Mouse (Mus musculus) erythroblast, embryonic 14.5 days (primary cell): ENCODE data around the gene Neurl2. TPM values are rescaled to one million over a fixed set of nuclear protein-coding genes. Genes with fewer than 3 reads are reported as not detected.
A peak's percentile ranks its signal among the peaks of the same experiment; 100 is the strongest.

Experiments used
- H3K27me3 ChIP-seq: 2 replicates; pipeline ENCODE4 v1.6.1; 2012; ENCODE audit warnings: inconsistent platforms; ENCODE audit not compliant: control insufficient read depth
- H3K36me3 ChIP-seq: 2 replicates; pipeline ENCODE4 v1.6.1; 2012; ENCODE audit warnings: mild to moderate bottlenecking, inconsistent platforms; ENCODE audit not compliant: control insufficient read depth
- H3K4me1 ChIP-seq: 2 replicates; pipeline ENCODE4 v1.6.1; 2012; ENCODE audit warnings: inconsistent platforms; ENCODE audit not compliant: control insufficient read depth
- H3K4me3 ChIP-seq: replicated peaks from 2 replicates; pipeline ENCODE3; 2012; ENCODE audit warnings: moderate library complexity, mild to moderate bottlenecking, inconsistent platforms
- H3K9me3 ChIP-seq: 2 replicates; pipeline ENCODE4 v1.6.1; 2012; ENCODE audit warnings: low read length, inconsistent platforms, mixed read lengths; ENCODE audit not compliant: control insufficient read depth
- GATA1 ChIP-seq: IDR thresholded peaks from 2 replicates; pipeline ENCODE4 v1.6.1; 2012; ENCODE audit warnings: low read length, inconsistent platforms, mixed read lengths
- TAL1 ChIP-seq: IDR thresholded peaks from 3 replicates; pipeline ENCODE4 v1.6.1; 2012; ENCODE audit warnings: low read length, inconsistent platforms, mixed read lengths
- polyA plus RNA-seq: library from polyadenylated mRNA; stranded (reverse); fragments of >175 nt; gene quantifications from 2 replicates; pipeline ENCODE4 v1.2.3, GENCODE M21; 2012

Gene Neurl2
- polyA plus RNA-seq, 1 experiment, result 0.10 TPM

GRCm38 (mm10) chr2:164793772-164794171, 39.5 kb downstream of the Neurl2 start:
- Histone ChIP-seq H3K27me3 (no peaks in the 10 kb centered on the region), H3K9me3 (no peaks in the 10 kb centered on the region), H3K36me3 (peaks cover 94% of the 10 kb centered on the region), H3K4me1 (peaks cover 33% of the 10 kb centered on the region), H3K4me3 (no peak overlapping the region)
- TF ChIP-seq TAL1 (no peak), GATA1 (no peak)

DNA sequence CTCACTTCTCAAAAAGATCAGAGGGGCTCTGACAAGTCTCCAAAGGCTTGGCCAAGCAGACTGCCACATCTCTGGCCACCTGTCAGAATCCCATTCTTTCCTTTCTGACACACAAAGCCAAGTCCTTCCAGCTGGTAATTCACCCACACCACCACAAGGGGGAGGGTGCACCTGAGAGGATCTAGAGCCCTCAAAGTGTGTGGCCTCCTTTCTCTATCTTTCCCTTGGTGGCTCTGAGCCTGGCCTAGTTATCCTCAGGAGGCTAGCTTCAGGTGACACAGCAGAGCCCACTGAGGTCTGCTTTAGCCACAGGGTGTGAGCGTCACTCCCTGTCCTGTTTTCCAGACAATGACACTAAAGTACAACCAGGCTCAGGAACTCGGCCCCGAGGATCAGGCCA, 40.0 kb downstream of the Neurl2 start:
- no peak overlapping the region for H3K4me3 ChIP-seq
- TF ChIP-seq GATA1 (no peak), TAL1 (no peak)
- no peaks in the 10 kb centered on the region for H3K27me3 ChIP-seq
- no peaks in the 10 kb centered on the region for H3K9me3 ChIP-seq
- peaks cover 94% of the 10 kb centered on the region for H3K36me3 ChIP-seq
- peaks cover 39% of the 10 kb centered on the region for H3K4me1 ChIP-seq

DNA sequence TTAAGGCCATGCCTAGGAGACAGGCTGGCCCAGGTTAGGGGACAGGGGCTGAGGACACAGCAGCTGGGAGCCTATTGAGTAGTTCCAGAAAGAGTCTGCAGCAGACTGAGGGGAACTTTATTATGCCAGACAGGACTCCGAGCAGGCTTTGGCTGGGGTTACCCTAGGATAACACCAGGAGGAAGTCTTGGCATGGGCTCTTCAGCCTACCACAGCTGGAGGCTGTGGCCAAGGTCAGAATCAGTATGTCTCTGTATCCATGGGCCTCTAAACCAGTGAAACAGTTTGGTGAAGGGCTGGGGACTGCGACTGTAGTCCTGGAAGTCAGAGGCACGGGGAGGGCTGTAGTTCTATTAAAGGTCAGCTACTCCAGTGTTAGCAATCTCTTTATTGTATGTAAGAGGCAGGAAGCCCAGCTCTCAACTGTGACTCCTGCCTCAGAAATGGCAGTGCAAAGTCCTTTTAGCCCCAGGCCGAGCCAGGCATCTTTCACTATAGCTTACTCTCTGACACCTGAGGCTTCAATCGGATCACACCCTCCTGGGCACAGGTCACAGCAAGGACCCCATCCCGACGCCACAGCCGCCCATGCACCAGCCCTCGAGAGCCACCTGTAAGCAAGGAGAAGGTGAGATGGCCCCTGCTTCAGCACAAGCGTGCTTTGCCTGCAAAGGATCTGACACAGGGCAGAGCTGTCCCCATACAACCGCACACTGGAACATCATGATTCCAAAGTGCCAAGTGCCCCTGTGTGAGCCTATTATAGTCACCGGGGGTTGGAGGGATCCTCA, 40.7 kb downstream of the Neurl2 start:
- Histone ChIP-seq H3K4me3 (no peak overlapping the region), H3K27me3 (no peaks in the 10 kb centered on the region), H3K9me3 (no peaks in the 10 kb centered on the region), H3K4me1 (peaks cover 45% of the 10 kb centered on the region), H3K36me3 (peaks cover 92% of the 10 kb centered on the region)
- TF ChIP-seq TAL1 (no peak), GATA1 (no peak)

GRCm38 (mm10) chr2:164791841-164792261, 41.4 kb downstream of the Neurl2 start:
- Histone ChIP-seq H3K9me3 (no peaks in the 10 kb centered on the region), H3K36me3 (peaks cover 86% of the 10 kb centered on the region), H3K4me1 (peaks cover 51% of the 10 kb centered on the region), H3K4me3 (no peak overlapping the region), H3K27me3 (peaks cover 4% of the 10 kb centered on the region)
- TF ChIP-seq TAL1 (no peak), GATA1 (no peak)

GRCm38 (mm10) chr2:164790451-164790850, 42.8 kb downstream of the Neurl2 start:
- Histone ChIP-seq H3K27me3 (peaks cover 18% of the 10 kb centered on the region), H3K4me1 (peaks cover 65% of the 10 kb centered on the region), H3K9me3 (no peaks in the 10 kb centered on the region), H3K36me3 (peaks cover 72% of the 10 kb centered on the region), H3K4me3 (no peak overlapping the region)
- TF ChIP-seq TAL1 (no peak), GATA1 (no peak)

DNA sequence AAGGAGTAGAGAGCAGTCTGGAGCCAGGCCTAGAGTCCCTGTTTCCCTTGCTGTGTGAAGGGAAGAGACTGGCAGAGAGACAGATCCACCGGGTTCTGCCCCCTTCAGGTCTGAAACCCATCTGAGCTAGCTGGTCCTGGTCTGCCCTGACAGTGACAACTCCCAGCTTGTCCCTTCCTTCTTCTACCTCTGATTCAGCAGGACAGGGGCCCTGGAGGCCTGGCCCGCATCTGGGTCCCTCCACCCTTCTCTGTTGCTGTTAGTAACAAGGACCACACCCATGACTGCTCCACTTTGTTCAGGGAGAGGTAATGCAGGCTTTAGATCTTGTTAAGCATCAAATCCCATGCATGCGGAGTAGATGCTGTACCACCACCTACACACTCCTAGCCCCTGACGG, 44.8 kb downstream of the Neurl2 start:
- peak overlapping the region; percentile 2 for H3K4me3 ChIP-seq
- no peak for TF ChIP-seq TAL1
- TF ChIP-seq GATA1, result no peak
- peaks cover 72% of the 10 kb centered on the region for H3K4me1 ChIP-seq
- H3K27me3 ChIP-seq, result peaks cover 38% of the 10 kb centered on the region
- peaks cover 53% of the 10 kb centered on the region for H3K36me3 ChIP-seq
- H3K9me3 ChIP-seq, result no peaks in the 10 kb centered on the region

- Histone ChIP-seq H3K36me3 (peaks cover 46% of the 10 kb centered on the region), H3K27me3 (peaks cover 43% of the 10 kb centered on the region), H3K9me3 (no peaks in the 10 kb centered on the region), H3K4me3 (no peak overlapping the region), H3K4me1 (peaks cover 66% of the 10 kb centered on the region)
- no peak for TF ChIP-seq GATA1
- no peak for TF ChIP-seq TAL1
These were observed 45.5 kb downstream of the Neurl2 start for GRCm38 (mm10) chr2:164787779-164788178.

DNA sequence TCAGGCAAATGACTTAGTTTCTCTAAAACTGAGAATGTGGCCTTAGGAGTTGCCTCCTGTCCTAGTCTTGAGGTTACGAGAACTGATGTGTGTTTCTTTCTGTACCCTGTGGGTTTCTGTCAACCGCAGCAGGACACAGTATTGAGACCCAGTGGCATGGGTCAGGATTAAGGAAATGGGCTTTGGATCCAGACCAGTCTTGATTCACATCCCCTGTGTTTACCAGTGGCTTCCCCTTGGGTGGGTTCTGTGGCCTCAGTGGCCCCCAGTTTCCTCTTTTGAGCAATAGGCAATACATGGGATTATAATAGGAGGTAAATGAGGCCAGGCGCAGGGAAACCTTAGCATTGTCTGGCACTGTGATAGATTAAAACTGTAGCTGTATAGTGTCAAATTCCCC, 46.2 kb downstream of the Neurl2 start:
- Histone ChIP-seq H3K36me3 (peaks cover 39% of the 10 kb centered on the region), H3K4me1 (peaks cover 66% of the 10 kb centered on the region), H3K4me3 (no peak overlapping the region), H3K27me3 (peaks cover 50% of the 10 kb centered on the region), H3K9me3 (no peaks in the 10 kb centered on the region)
- TF ChIP-seq TAL1, result no peak
- TF ChIP-seq GATA1, result no peak

GRCm38 (mm10) chr2:164786388-164786885, 46.8 kb downstream of the Neurl2 start:
- Histone ChIP-seq H3K36me3 (peaks cover 33% of the 10 kb centered on the region), H3K4me1 (peaks cover 67% of the 10 kb centered on the region), H3K9me3 (no peaks in the 10 kb centered on the region), H3K4me3 (peak overlapping the region; percentile 72), H3K27me3 (peaks cover 56% of the 10 kb centered on the region)
- TF ChIP-seq GATA1, result no peak
- no peak for TF ChIP-seq TAL1
